Mouse (Mus musculus): ENCODE results near the gene Spag6. TPM values are rescaled to one million over a fixed set of nuclear protein-coding genes. Genes with fewer than 3 reads are reported as not detected.
A peak's percentile ranks its signal among the peaks of the same experiment; 100 is the strongest.

Gene Spag6
- total RNA-seq, 2 experiments from 2014 or later, result 1.2 to 1.5 TPM

DNA sequence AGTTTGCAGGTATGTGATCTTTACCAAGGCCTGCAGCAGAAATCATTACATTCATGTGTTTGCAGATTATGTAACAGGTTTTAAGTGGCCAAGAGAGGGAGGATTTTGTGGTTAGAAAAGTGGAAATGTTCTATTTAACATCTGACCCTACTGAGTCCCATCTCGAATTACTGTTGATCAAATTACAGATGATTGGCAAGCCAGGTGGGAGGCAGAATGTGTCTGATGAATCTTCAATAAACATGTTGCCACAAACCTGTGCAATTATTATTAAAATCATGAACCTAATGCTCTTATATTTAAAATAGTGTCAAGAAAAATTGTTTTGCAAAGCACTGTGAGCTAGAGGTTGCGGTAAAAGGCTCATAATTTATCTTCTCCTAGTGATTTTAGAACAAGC, 71.0 kb downstream of the Spag6 start:
- peak overlapping the region; percentile 95 for H3K27ac ChIP-seq
- TF ChIP-seq CTCF (IDR thresholded peaks at IDR 0.05), result no peak
- intact Hi-C loops (cut with DNase I), result loop anchor here (5.0 to 10.0 kb wide), 4 partner anchors 88 to 740 kb away; partner anchors contain the start of genes Bmi1, Dnajc1 and Mllt10
- peak overlapping the region; percentile 82; the same call in 1 of the 2 replicates for H3K4me3 ChIP-seq
- no peak for DNase-seq

DNA sequence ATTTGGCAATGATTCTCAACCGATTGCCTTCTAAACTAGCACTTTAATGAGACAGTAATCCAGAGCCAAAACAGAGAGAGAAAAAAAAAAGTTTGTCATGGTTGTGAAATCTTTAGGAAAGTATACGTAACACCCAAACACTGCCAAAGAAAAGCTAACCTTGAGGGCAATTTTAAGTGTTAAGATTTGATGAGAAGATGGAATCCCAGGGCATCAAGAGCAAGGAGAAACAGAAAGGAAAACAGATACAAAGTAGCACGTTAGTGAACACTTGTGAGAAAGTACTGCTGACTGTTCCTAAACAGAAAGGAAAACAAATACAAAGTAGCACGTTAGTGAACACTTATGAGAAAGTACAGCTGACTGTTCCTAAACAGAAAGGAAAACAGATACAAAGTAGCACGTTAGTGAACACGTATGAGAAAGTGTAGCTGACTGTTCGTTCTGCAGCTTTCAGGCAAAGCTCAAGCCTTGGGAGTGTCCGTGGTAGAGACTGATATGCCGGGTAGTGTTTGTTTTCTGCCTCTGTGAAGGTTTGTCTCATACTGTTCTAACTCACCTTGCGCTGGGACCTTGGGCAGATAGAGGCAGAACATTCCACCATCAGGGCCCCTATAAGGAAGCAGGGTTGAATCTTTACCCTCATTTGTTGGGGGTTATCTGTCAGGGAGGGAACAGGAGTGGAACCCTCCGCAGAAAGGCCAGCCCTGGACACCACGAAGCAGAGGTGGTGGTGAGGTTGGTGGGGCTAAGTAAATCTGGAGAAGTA, 71.8 kb downstream of the Spag6 start:
- peak overlapping the region; percentile 82 for H3K4me3 ChIP-seq
- no peak for DNase-seq
- TF ChIP-seq CTCF (IDR thresholded peaks at IDR 0.05), result no peak
- intact Hi-C loops (cut with DNase I), result loop anchor here (5.0 to 10.0 kb wide), 4 partner anchors 88 to 741 kb away; partner anchors contain the start of genes Bmi1, Dnajc1 and Mllt10
- peak overlapping the region; percentile 95 for H3K27ac ChIP-seq

GRCm38 (mm10) chr2:18766441-18766820, 72.6 kb downstream of the Spag6 start:
- intact Hi-C loops (cut with DNase I), result loop anchor here (5.0 to 10.0 kb wide), 4 partner anchors 89 to 742 kb away; partner anchors contain the start of genes Bmi1, Dnajc1 and Mllt10
- TF ChIP-seq CTCF (IDR thresholded peaks at IDR 0.05), result no peak
- Histone ChIP-seq H3K27ac (peak overlapping the region; percentile 95), H3K4me3 (peak overlapping the region; percentile 82)
- no peak for DNase-seq

DNA sequence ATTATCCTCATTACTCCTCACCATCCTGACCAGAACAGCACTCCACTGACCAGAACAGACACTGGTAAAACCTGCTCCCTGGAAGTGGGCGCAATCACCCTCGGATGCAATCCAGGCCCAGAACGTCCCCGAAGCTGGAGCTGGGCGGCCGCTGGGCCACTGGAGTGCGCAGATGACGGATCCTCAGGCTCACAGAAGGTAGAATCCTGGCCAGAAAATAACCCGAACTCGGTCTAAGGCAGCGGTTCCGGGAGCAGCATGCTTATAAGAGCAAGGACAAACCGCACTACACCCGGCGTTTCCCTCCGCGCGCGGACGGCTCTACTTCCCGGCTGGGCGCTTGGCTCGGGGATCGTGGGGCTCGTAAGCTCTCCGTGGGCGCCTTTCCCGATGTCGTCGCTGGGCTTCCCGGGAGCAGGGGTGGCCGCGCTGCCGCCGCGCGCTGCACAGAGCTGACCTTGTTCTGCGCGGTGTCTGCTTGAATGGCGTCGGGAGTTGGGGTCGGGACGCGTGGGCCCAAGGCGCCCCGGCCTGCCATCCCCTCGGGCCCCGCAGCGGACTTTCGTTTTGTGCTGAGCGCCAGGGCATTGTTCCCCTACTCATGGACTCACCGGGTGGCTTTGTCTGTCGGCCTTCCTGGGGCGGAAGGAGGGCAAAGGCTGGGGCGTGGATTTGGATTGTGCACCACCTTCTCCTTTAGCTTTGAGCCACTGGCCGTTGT, 73.1 kb downstream of the Spag6 start:
- TF ChIP-seq CTCF (IDR thresholded peaks at IDR 0.05), result no peak
- intact Hi-C loops (cut with DNase I), result loop anchor here (5.0 to 10.0 kb wide), 4 partner anchors 90 to 742 kb away; partner anchors contain the start of genes Bmi1, Dnajc1 and Mllt10
- peak; percentile 92 for DNase-seq
- Histone ChIP-seq H3K4me3 (peak overlapping the region; percentile 82), H3K27ac (peak overlapping the region; percentile 95)

GRCm38 (mm10) chr2:18768414-18768813, 74.6 kb downstream of the Spag6 start:
- no peak for DNase-seq
- Histone ChIP-seq H3K4me3 (no peak overlapping the region), H3K27ac (no peak overlapping the region)
- no peak for TF ChIP-seq CTCF (IDR thresholded peaks at IDR 0.05)
- intact Hi-C loops (cut with DNase I), result loop anchor here (5.0 to 10.0 kb wide), 4 partner anchors 91 to 744 kb away; partner anchors contain the start of genes Bmi1, Dnajc1 and Mllt10

- TF ChIP-seq CTCF (IDR thresholded peaks at IDR 0.05), result no peak
- no peak overlapping the region for H3K4me3 ChIP-seq
- intact Hi-C loops (cut with DNase I), result no loop called here
- DNase-seq, result no peak
- no peak overlapping the region for H3K27ac ChIP-seq
Measured at GRCm38 (mm10) chr2:18772413-18772812, 78.6 kb downstream of the Spag6 start.

- no peak for TF ChIP-seq CTCF (IDR thresholded peaks at IDR 0.05)
- DNase-seq, result no peak
- H3K27ac ChIP-seq, result no peak overlapping the region
- intact Hi-C loops (cut with DNase I), result no loop called here
- no peak overlapping the region for H3K4me3 ChIP-seq
Measured at GRCm38 (mm10) chr2:18774326-18774725, 80.5 kb downstream of the Spag6 start.

GRCm38 (mm10) chr2:18778220-18778619, 84.4 kb downstream of the Spag6 start:
- peak; percentile 18 for DNase-seq
- no peak for TF ChIP-seq CTCF (IDR thresholded peaks at IDR 0.05)
- Histone ChIP-seq H3K27ac (no peak overlapping the region), H3K4me3 (no peak overlapping the region)
- intact Hi-C loops (cut with DNase I), result no loop called here

DNA sequence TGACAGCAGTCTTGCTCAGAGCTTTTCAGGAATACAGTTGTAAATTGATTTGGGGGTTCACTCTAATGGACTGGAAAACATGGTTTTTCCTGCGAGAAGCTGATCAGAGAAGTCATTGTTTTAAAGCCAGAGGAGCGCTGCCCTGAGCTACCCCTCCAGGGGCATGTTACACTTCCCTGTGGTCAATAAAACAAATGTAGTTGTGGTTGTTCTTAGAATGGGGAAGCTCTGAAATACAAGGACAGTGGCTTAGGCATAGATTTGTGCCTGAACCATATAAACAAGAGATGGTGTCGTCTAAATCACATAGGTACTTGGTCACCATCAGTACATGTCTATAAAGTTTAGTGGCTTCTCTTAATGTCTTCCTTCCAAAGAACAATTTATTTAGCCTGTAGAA, 86.0 kb downstream of the Spag6 start:
- DNase-seq, result no peak
- intact Hi-C loops (cut with DNase I), result no loop called here
- TF ChIP-seq CTCF (IDR thresholded peaks at IDR 0.05), result no peak
- H3K27ac ChIP-seq, result no peak overlapping the region
- H3K4me3 ChIP-seq, result no peak overlapping the region

DNA sequence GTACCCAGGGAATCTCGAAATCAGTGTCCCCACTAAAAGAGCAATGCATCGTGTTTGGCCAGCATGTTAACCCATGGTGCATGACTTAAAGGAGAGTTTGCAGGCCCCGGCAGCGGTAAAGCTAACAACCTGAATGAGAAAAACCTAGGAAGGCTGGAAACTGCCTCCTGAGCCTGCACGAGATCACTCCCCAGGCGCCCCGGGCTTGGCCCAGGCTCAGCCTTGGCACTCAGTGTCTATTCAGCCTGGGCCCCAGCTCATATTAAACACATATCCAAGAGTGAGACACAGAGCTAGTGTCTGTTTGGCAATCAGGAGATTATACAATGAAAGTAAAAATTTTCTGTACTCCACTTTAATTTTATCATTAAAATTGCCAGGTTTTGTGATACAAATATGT, 87.5 kb downstream of the Spag6 start:
- peak; percentile 23 for DNase-seq
- intact Hi-C loops (cut with DNase I), result no loop called here
- Histone ChIP-seq H3K27ac (no peak overlapping the region), H3K4me3 (no peak overlapping the region)
- TF ChIP-seq CTCF (IDR thresholded peaks at IDR 0.05), result no peak

GRCm38 (mm10) chr2:18794261-18794660, 100.4 kb downstream of the Spag6 start:
- no peak for TF ChIP-seq CTCF (IDR thresholded peaks at IDR 0.05)
- intact Hi-C loops (cut with DNase I), result no loop called here
- H3K27ac ChIP-seq, result no peak overlapping the region
- no peak overlapping the region for H3K4me3 ChIP-seq
- no peak for DNase-seq

DNA sequence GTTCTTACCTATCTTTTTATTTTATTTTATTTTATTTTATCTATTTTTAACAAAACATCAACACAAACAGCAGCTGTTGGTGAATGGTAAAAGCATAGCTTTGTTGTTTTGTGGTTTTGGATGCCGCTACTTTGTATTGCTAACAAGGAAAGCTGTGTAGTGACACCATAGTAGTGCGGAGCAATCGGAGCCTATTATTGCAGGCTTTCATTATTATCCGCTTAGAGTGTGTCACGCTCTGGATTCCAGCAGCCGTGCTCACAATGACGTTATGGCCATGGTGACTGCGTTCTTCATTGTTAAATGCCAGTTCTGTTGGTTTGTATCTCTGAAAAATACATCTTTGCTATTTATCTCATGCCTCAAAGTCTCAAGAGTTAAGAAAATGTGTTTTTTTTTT, 103.9 kb downstream of the Spag6 start:
- TF ChIP-seq CTCF (IDR thresholded peaks at IDR 0.05), result no peak
- Histone ChIP-seq H3K27ac (no peak overlapping the region), H3K4me3 (no peak overlapping the region)
- no peak for DNase-seq
- intact Hi-C loops (cut with DNase I), result no loop called here
